Mouse (Mus musculus) bone marrow, adult 2 months (tissue): Measurements from ENCODE around the gene Gpr176. TPM values are rescaled to one million over a fixed set of nuclear protein-coding genes. Genes with fewer than 3 reads are reported as not detected.

ENCODE experiments used
- H3K27ac ChIP-seq: fragments of 200-500 bp; 2 replicates; pipeline ENCODE4 v1.5.1; 2012; ENCODE audit warnings: low read depth, mild to moderate bottlenecking, control low read depth, inconsistent platforms, low read length; ENCODE audit not compliant: control insufficient read depth, poor library complexity, insufficient read depth
- H3K4me1 ChIP-seq: fragments of 200-500 bp; 2 replicates; pipeline ENCODE4 v1.6.1; 2011; ENCODE audit warnings: low read length; ENCODE audit not compliant: control insufficient read depth, insufficient read depth
- H3K4me3 ChIP-seq: fragments of 200-500 bp; replicated peaks from 2 replicates; pipeline ENCODE3; 2011; ENCODE audit warnings: mild to moderate bottlenecking, low read depth, low read length, control low read depth; ENCODE audit not compliant: control insufficient read depth
- CTCF ChIP-seq: fragments of 200-500 bp; IDR thresholded peaks from 2 replicates; pipeline ENCODE4 v1.5.1; 2011; ENCODE audit warnings: low read length, control low read depth; ENCODE audit not compliant: control insufficient read depth, insufficient read depth
- POLR2A ChIP-seq: fragments of 200-500 bp; IDR thresholded peaks from 2 replicates; pipeline ENCODE4 v1.6.1; 2011; ENCODE audit warnings: low read depth, mild to moderate bottlenecking, control low read depth, low read length, borderline replicate concordance; ENCODE audit not compliant: control insufficient read depth
- WGBS: fragments of 180-500 bp; shearing (Covaris S2); methylation state at CpG from one replicate; pipeline ENCODE4 v1.1.7; 2018; 5-methylcytosine and 5-hydroxymethylcytosine counted together
- polyA plus RNA-seq: library from polyadenylated mRNA; stranded (reverse); fragments of >200 nt; gene quantifications from 2 replicates; pipeline ENCODE4 v1.2.4, GENCODE M21; 2011; ENCODE audit warnings: low replicate concordance; ENCODE audit not compliant: missing spikeins, insufficient read depth, insufficient read length

Gpr176 gene
- polyA plus RNA-seq, 1 experiment: not detected

GRCm38 (mm10) chr2:118305827-118306521 lies 67.2 kb downstream of the Gpr176 start:
- H3K27ac ChIP-seq: no peak overlapping the region
- no peak overlapping the region for H3K4me3 ChIP-seq
- TF ChIP-seq CTCF (no peak), POLR2A (no peak)
- H3K4me1 ChIP-seq: peaks cover 1% of the 10 kb centered on the region; the same call in 1 of the 2 replicates
- 61% methylated on average over 7 of the region's 7 CpGs for WGBS

- no peak for TF ChIP-seq CTCF
- no peak for TF ChIP-seq POLR2A
- H3K4me1 ChIP-seq: peaks cover 1% of the 10 kb centered on the region; the same call in 1 of the 2 replicates
- H3K4me3 ChIP-seq: no peak overlapping the region
- whole genome bisulfite sequencing: 80% methylated on average over 4 of the region's 4 CpGs
- no peak overlapping the region for H3K27ac ChIP-seq
Observed at GRCm38 (mm10) chr2:118303456-118303855, 69.8 kb downstream of the Gpr176 start.

DNA sequence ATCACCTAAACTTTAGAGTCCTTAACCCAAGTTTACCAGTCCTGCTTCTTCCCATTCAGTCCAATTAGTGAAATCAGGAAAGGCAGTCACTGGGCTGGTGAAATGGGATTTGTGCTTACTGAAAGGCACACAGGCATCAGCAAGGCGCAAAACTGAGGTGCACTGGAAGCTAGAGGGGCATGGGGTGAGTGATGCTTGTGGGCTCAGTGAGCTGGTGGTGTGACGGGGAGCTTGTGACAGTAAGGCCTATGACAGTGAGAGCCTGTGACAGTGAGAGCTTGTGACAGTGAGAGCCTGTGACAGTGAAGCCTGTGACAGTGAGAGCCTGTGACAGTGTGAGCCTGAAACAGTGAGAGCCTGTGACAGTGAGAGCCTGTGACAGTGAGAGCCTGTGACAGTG lies 71.6 kb downstream of the Gpr176 start:
- WGBS: 83% methylated on average over 2 of the region's 2 CpGs
- Histone ChIP-seq H3K4me3 (no peak overlapping the region), H3K27ac (no peak overlapping the region), H3K4me1 (no peaks in the 10 kb centered on the region)
- TF ChIP-seq CTCF (no peak), POLR2A (no peak)

DNA sequence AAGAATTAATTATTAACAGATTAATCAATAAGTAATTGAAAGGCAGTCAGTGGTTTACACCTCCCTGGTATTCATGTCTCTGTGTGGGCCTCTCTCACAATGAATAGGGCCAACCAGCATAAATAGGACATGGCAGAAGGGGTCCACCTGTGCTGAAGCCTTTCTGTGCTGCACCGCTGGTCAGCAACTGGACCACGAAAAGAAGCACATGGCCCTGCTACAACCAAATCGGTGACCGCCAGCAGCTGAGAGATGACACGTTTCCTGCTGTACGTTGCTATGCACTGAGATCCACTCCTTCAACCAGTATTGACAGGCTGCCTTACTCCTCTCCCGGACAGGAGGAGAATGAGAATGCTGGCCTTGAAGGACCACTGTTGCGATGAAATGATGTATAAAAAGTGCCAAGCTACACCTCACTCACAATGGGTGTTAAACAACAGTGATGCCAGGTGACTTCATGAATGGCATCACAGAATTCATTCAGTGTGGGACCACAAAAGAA lies 72.1 kb downstream of the Gpr176 start:
- no peak overlapping the region for H3K27ac ChIP-seq
- H3K4me3 ChIP-seq: no peak overlapping the region
- TF ChIP-seq POLR2A (no peak), CTCF (no peak)
- no peaks in the 10 kb centered on the region for H3K4me1 ChIP-seq
- 77% methylated on average over 8 of the region's 8 CpGs for WGBS

DNA sequence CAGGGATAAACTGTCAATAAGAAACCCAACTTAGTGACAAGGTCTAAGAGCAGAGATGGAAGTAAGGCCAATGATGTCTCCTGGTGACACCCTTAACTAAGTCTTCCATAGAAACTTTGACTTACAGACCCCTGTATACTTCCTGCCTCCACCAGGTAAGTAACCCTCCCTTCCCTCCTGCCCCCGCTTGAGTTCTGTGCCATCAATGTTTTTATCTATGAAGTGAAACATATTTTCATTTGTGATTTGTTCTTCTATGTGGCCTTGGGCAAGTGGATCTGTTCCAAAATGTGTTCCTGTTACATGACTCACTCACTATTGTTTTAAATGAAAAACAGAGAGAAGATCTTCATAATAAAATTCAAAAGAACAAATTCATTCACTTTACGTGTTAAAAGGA lies 73.2 kb downstream of the Gpr176 start:
- 81% methylated on average over 2 of the region's 2 CpGs for WGBS
- no peak overlapping the region for H3K27ac ChIP-seq
- TF ChIP-seq CTCF (no peak), POLR2A (no peak)
- no peak overlapping the region for H3K4me3 ChIP-seq
- no peaks in the 10 kb centered on the region; the same call in 1 of the 2 replicates for H3K4me1 ChIP-seq

GRCm38 (mm10) chr2:118298601-118299000 lies 74.6 kb downstream of the Gpr176 start:
- H3K4me3 ChIP-seq: no peak overlapping the region
- no peaks in the 10 kb centered on the region; the same call in 1 of the 2 replicates for H3K4me1 ChIP-seq
- H3K27ac ChIP-seq: no peak overlapping the region
- TF ChIP-seq CTCF (no peak), POLR2A (no peak)
- WGBS: 82% methylated on average over 4 of the region's 4 CpGs

DNA sequence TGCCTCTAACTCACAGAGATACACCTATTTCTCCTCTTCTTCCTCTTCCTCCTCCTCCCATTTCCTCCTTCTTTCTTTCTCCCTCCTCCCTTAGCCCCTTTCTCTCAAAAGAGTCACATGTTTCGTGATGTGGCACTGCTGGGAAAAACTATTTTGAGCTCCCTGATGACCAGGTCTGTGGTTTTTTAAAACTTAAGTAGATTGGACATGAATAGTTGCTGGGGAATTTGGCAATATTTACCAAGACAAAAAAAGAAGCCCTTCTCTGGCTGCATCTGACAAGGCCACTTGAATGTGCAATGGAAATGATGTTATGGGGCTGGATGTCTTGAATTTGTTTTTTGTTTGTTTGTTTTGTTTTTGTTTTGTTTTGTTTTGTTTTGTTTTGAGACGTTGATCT lies 75.3 kb downstream of the Gpr176 start:
- WGBS: 59% methylated on average over 2 of the region's 2 CpGs
- H3K27ac ChIP-seq: no peak overlapping the region

GRCm38 (mm10) chr2:118295505-118295904 lies 77.7 kb downstream of the Gpr176 start:
- H3K4me1 ChIP-seq: no peaks in the 10 kb centered on the region; the same call in 1 of the 2 replicates
- TF ChIP-seq POLR2A: no peak
- no peak for TF ChIP-seq CTCF
- no peak overlapping the region for H3K4me3 ChIP-seq
- no peak overlapping the region for H3K27ac ChIP-seq
- WGBS: 35% methylated on average over 7 of the region's 7 CpGs

More for the DNA sequence above, 75.3 kb downstream of the Gpr176 start:
- H3K4me3 ChIP-seq: no peak overlapping the region
- H3K4me1 ChIP-seq: no peaks in the 10 kb centered on the region; the same call in 1 of the 2 replicates
- TF ChIP-seq POLR2A: no peak
- TF ChIP-seq CTCF: no peak
